Mouse (Mus musculus) forebrain, embryonic 11.5 days (tissue): ENCODE data around the gene Dock3. TPM values are rescaled to one million over a fixed set of nuclear protein-coding genes. Genes with fewer than 3 reads are reported as not detected.
"Not testable (repeated sequence)": the region's sequence is repeated elsewhere in the genome, so short reads cannot be mapped to it uniquely, and the experiment has no call there.

Source experiments
- ATAC-seq: fragments of 200-750 bp; cut with Nextera tagmentation; replicated peaks from 2 replicates; pipeline ENCODE4 v1.8.0; 2017; ENCODE audit warnings: moderate TSS enrichment; ENCODE audit not compliant: low FRiP score
- DNase-seq: peaks from one replicate; pipeline ENCODE4 v3.0.0-alpha.2; 2017; ENCODE audit warnings: low spot score
- H3K27ac ChIP-seq: fragments of 300-500 bp; sonication (generic); 2 replicates; pipeline ENCODE4 v1.5.1; 2014; ENCODE audit warnings: low read depth, low read length
- H3K27me3 ChIP-seq: fragments of 300-500 bp; sonication (generic); 2 replicates; pipeline ENCODE4 v1.6.1; 2014; ENCODE audit warnings: mild to moderate bottlenecking, low read length, mixed read lengths; ENCODE audit not compliant: control insufficient read depth, insufficient read depth
- H3K36me3 ChIP-seq: fragments of 300-500 bp; sonication (generic); 2 replicates; pipeline ENCODE4 v1.6.1; 2014; ENCODE audit warnings: mild to moderate bottlenecking, low read length, moderate library complexity, mixed read lengths; ENCODE audit not compliant: control insufficient read depth, insufficient read depth
- H3K4me1 ChIP-seq: fragments of 300-500 bp; sonication (generic); replicated peaks from 2 replicates; pipeline ENCODE4 v1.6.1; 2014; ENCODE audit warnings: low read length, mixed read lengths; ENCODE audit not compliant: control insufficient read depth, insufficient read depth
- H3K4me2 ChIP-seq: fragments of 300-500 bp; sonication (generic); 2 replicates; pipeline ENCODE4 v1.6.1; 2014; ENCODE audit warnings: low read depth, mild to moderate bottlenecking, low read length, moderate library complexity, mixed read lengths; ENCODE audit not compliant: severe bottlenecking
- H3K4me3 ChIP-seq: fragments of 300-500 bp; sonication (generic); 2 replicates; pipeline ENCODE4 v1.5.1; 2014; ENCODE audit warnings: low read depth, low read length
- H3K9ac ChIP-seq: fragments of 300-500 bp; sonication (generic); 2 replicates; pipeline ENCODE4 v1.6.1; 2014; ENCODE audit warnings: low read length
- H3K9me3 ChIP-seq: fragments of 300-500 bp; sonication (generic); 2 replicates; pipeline ENCODE4 v1.6.1; 2016; ENCODE audit warnings: low read length, mixed read lengths; ENCODE audit not compliant: control insufficient read depth
- WGBS: fragments of 180-500 bp; shearing (Covaris S2); extraction: QIAGEN DNeasy Blood & Tissue Kit; methylation state at CpG from one replicate; pipeline ENCODE4 v1.1.7; 2014; 5-methylcytosine and 5-hydroxymethylcytosine counted together
- polyA plus RNA-seq: library from polyadenylated mRNA; unstranded; fragments of >200 nt; fragmentation: Nextera tagmentation; extraction: Ambion mirVana; gene quantifications from 2 replicates; pipeline ENCODE4 v1.2.1, GENCODE M21; 2014

Gene Dock3
- polyA plus RNA-seq, 1 experiment from 2014 or later, result 12.1 TPM

DNA sequence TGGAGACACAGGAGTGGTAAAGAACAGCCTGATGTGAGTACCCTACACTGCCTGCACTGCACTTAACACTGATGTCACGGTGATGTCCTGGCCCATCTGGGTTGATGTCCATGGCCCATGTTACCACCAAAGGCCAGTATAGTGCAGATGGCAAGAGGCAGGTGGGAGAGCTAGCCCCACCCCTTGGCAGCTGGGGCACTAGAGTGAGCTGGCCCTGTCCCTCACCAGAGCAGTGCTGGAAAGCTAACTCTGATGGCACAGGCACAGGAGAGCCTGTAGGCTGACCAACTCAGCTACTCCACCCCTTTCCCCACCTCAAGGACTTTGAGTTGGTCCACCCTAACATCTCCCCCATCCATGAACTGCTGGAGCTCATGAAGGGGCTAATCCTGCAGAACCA, 7.1 kb downstream of the Dock3 start:
- H3K36me3 ChIP-seq, result no peaks in the 10 kb centered on the region
- H3K9ac ChIP-seq, result no peak overlapping the region
- DNase-seq, result no peak
- no peaks in the 10 kb centered on the region for H3K27me3 ChIP-seq
- H3K4me3 ChIP-seq, result no peak overlapping the region
- H3K4me2 ChIP-seq, result no peak overlapping the region
- no peaks in the 10 kb centered on the region for H3K9me3 ChIP-seq
- H3K4me1 ChIP-seq, result no peaks in the 10 kb centered on the region
- no peak for ATAC-seq
- WGBS, result 73% methylated on average over 1 of the region's 1 CpGs
- H3K27ac ChIP-seq, result no peak overlapping the region

DNA sequence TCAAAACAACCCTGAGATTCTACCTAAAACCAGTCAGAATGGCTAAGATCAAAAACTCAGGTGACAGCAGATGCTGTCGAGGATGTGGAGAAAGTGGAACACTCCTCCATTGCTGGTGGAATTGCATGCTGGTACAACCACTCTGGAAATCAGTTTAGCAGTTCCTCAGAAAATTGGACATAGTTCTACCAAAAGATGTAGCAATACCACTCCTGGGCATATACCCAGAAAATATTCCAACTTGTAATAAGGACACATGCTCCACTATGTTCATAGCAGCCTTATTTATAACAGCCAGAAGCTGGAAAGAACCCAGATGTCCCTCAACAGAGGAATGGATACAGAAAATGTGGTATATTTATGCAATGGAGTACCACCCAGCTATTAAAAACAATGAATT, 56.9 kb downstream of the Dock3 start:
- 89% methylated on average over 1 of the region's 1 CpGs for WGBS
- not testable (repeated sequence) for ATAC-seq, H3K27me3 ChIP-seq

GRCm38 (mm10) chr9:107165792-107166191, 65.9 kb downstream of the Dock3 start:
- Histone ChIP-seq H3K27ac (no peak overlapping the region), H3K36me3 (no peaks in the 10 kb centered on the region), H3K9ac (no peak overlapping the region), H3K9me3 (no peaks in the 10 kb centered on the region), H3K4me2 (no peak overlapping the region), H3K4me3 (no peak overlapping the region), H3K27me3 (no peaks in the 10 kb centered on the region), H3K4me1 (no peaks in the 10 kb centered on the region)
- DNase-seq (no peak), ATAC-seq (no peak)
- 86% methylated on average over 4 of the region's 4 CpGs for WGBS

More for the DNA sequence above, 56.9 kb downstream of the Dock3 start:
- H3K9ac ChIP-seq, H3K27ac ChIP-seq, H3K4me2 ChIP-seq, DNase-seq, H3K36me3 ChIP-seq, H3K4me1 ChIP-seq, H3K9me3 ChIP-seq, H3K4me3 ChIP-seq: not testable (repeated sequence)

- no peaks in the 10 kb centered on the region for H3K27me3 ChIP-seq
- 24% methylated on average over 3 of the region's 3 CpGs for WGBS
- no peak overlapping the region for H3K27ac ChIP-seq
- H3K36me3 ChIP-seq, result no peaks in the 10 kb centered on the region
- no peak overlapping the region for H3K4me3 ChIP-seq
- DNase-seq (no peak), ATAC-seq (no peak)
- H3K9ac ChIP-seq, result no peak overlapping the region
- no peaks in the 10 kb centered on the region for H3K4me1 ChIP-seq
- no peak overlapping the region for H3K4me2 ChIP-seq
- H3K9me3 ChIP-seq, result no peaks in the 10 kb centered on the region
These were observed 66.9 kb downstream of the Dock3 start for GRCm38 (mm10) chr9:107164825-107165224.

DNA sequence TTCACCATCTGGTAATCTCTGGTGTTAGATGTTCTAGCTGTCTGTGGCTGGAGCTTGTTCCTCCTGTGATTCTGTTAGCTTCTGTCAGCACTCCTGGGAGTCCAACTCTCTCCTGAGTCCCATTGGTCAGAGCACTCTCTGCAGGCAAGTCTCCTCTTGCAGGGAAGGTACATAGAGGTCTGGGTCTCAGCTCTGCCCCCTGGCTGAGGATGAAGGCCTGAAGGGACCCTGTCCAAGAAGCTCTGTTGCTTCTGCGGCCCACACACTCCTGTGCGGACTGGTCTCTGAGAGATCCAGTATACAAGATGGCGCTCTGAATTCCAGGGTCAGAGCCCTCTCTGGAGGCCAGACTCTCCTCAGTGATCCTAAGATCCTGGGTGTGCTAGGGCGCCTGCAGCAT, 75.3 kb downstream of the Dock3 start:
- not testable (repeated sequence) for DNase-seq, H3K4me1 ChIP-seq, H3K36me3 ChIP-seq, H3K9ac ChIP-seq, H3K4me3 ChIP-seq, ATAC-seq, H3K27me3 ChIP-seq, H3K9me3 ChIP-seq, H3K4me2 ChIP-seq, H3K27ac ChIP-seq
- WGBS, result 88% methylated on average over 4 of the region's 4 CpGs

- Histone ChIP-seq H3K4me1 (no peaks in the 10 kb centered on the region), H3K4me2 (no peak overlapping the region), H3K27me3 (no peaks in the 10 kb centered on the region), H3K9me3 (no peaks in the 10 kb centered on the region), H3K4me3 (no peak overlapping the region), H3K36me3 (no peaks in the 10 kb centered on the region), H3K9ac (no peak overlapping the region), H3K27ac (no peak overlapping the region)
- WGBS, result 76% methylated on average over 3 of the region's 3 CpGs
- DNase-seq, result no peak
- ATAC-seq, result no peak
These were observed 118.9 kb downstream of the Dock3 start for GRCm38 (mm10) chr9:107112791-107113190.

- H3K27me3 ChIP-seq, result no peaks in the 10 kb centered on the region
- no peak overlapping the region for H3K9ac ChIP-seq
- H3K27ac ChIP-seq, result no peak overlapping the region
- H3K36me3 ChIP-seq, result no peaks in the 10 kb centered on the region
- ATAC-seq, result no peak
- no peak overlapping the region for H3K4me2 ChIP-seq
- DNase-seq, result no peak
- H3K4me1 ChIP-seq, result no peaks in the 10 kb centered on the region
- 73% methylated on average over 2 of the region's 2 CpGs for WGBS
- no peaks in the 10 kb centered on the region for H3K9me3 ChIP-seq
- no peak overlapping the region for H3K4me3 ChIP-seq
These were observed 119.7 kb downstream of the Dock3 start for GRCm38 (mm10) chr9:107112056-107112455.

DNA sequence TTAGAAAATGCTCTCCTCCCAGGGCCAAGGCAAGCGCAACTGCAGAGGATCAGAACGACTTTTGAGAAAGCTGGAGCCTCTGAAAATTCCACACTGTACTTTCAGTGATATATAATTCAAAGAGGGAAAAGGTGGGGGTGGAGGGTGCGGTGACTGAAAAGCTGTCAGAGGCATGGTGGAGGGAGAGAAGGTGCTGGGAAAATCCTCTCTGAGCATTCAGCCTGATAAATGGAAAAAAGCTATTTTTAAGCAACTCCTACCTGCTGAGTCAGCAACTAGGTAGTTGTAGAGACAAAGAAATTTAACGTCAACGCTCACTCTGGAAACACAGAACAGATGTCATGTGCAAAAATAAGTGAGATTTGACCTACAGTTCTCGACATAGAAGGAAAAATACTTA, 132.2 kb downstream of the Dock3 start:
- Histone ChIP-seq H3K9ac (no peak overlapping the region), H3K4me2 (no peak overlapping the region), H3K27me3 (no peaks in the 10 kb centered on the region), H3K27ac (no peak overlapping the region), H3K4me3 (no peak overlapping the region), H3K36me3 (no peaks in the 10 kb centered on the region), H3K4me1 (no peaks in the 10 kb centered on the region), H3K9me3 (no peaks in the 10 kb centered on the region)
- DNase-seq, result no peak
- ATAC-seq, result no peak
- 85% methylated on average over 6 of the region's 6 CpGs for WGBS

GRCm38 (mm10) chr9:107089451-107089850, 142.3 kb downstream of the Dock3 start:
- ATAC-seq, DNase-seq, H3K9me3 ChIP-seq, H3K4me1 ChIP-seq, H3K27me3 ChIP-seq, H3K9ac ChIP-seq, H3K4me3 ChIP-seq, H3K4me2 ChIP-seq, H3K27ac ChIP-seq, H3K36me3 ChIP-seq: not testable (repeated sequence)
- WGBS, result 72% methylated on average over 17 of the region's 17 CpGs
